Mouse (Mus musculus) urinary bladder, postnatal 25 days (tissue): ENCODE measurements around the gene Hus1b.

ENCODE experiments used
- DNase-seq: peaks from one replicate; pipeline ENCODE4 v3.0.0; 2022; ENCODE audit warnings: low spot score

Gene Hus1b

DNA sequence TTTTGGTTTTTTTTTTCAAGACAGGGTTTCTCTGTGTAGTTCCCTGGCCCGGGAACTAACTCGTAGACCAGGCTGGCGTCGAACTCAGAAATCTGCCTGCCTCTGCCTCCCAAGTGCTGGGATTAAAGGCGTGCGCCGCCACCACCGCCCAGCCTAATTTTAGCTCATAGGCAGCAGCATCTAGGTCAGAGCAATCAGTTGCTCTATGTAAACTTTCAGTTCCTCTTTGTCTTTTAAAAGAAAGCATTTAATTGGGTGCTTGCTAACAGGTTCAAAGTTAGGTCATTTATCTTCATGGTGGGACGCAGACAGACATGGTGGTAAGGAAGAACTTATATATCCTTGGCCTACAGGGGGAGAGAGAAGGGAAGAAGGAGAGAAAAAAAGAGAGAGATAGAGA is 1.6 kb upstream of the Hus1b start:
- DNase-seq: no peak

DNA sequence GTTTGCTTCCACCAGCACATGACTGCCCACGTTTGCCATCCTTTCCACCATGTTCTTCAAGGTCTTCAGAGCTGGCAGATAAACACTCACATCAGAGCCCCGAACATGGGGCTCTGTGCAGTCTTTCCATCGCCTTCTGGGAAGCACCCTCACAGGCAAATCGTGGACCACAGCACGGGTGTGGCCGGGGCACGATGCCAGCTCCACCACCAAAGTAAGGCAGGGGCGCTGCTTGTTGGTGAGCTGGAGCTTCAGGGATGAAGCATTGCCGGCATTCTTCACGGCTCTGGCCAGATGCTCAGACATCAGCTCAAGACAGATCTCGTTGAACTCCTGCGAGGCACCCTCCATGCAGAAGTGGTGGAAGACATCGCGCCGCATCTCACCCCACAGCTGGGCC is 430 bp downstream of the Hus1b start:
- no peak for DNase-seq

DNA sequence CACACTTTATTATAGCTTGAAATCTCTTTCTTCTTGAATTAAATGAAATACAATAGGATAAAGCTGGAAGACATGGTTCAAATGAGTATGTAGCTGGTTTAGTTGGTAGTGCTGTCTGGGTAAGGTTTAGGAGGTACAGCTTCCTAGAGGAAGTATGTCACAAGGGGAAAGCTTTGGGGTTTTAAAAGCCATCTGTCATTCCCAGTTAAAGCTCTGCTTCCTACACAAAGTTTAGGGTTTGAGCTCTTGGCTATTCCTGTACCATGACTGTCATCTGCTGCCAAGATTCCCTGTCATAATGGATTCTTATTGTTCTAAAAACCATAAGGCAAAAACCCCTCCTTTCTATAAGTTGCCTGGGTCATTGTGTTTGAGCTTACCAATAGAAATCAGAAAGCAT is 1.8 kb downstream of the Hus1b start:
- DNase-seq: no peak

DNA sequence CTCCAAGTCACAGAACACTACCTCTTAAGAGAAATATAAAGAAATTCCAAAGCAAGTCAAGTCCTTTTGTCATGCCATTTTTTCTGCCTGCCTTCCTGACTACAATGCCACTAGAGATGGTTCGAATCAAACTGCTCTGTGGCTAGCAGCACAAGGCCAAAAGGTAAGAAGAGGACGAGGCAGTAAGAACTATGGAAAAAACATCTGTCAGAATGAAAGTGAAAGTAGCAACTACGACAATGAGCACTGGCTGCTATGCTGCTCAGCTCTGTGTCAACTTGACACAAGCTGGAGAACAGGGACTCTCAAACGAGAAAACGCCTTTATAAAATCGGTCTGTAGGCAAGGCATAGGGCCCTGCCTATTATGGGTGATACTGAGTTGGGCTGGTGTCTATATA is 14.6 kb downstream of the Hus1b start:
- DNase-seq: no peak

DNA sequence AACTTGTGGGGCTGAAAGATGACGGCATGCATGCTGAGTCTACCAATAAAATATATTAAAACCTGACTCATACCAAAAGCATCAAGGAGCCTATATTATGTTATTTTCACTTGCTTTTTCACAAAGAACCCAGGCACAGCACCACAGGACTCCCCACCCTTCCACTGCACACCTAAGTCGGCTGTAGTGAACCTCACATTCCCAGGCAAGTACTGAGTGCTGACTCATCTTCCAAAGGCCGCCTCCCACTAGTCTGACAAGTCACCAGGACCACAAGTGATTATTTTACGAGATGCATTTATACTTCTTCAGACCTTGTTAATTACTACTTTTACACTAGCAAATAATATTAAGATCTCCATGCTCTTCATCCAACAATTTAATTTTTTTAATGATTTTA is 15.9 kb downstream of the Hus1b start:
- no peak for DNase-seq

DNA sequence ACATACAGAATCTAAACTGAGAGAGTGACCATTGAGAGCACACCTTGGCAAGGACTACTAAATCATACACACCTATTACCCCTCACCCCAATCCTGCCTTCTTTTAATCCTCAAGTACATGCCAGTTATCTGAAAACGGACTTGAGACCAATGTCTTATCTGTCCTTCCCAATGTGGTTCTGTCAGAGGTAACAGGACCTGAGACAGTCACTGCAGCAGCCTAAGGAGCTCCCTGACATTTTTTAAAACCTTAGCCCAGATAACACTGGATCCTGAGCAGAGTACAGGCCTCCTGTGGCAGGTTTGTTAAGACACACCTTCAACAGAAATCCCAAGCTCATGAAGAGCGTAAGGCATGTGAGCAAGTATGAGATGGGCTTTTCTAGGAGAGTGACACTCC is 18.4 kb downstream of the Hus1b start:
- DNase-seq: no peak

DNA sequence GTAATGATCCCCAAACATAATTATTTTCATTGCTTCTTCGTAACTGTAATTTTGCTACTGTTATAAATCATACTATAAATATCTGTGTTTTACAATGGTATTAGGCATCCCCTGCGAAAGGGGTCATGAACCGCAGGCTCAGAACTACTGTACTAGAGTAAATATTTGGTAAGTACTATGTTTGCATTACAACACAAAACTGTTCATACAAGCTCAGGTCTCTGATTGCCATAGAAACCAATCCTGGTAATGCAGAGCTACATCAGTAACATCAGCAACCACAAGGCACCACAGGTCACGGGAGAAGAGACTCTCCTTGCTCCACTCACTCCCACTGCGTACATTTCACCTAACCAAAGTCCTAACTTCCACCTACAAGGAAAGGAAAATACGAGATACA is 23.3 kb downstream of the Hus1b start:
- DNase-seq: no peak

DNA sequence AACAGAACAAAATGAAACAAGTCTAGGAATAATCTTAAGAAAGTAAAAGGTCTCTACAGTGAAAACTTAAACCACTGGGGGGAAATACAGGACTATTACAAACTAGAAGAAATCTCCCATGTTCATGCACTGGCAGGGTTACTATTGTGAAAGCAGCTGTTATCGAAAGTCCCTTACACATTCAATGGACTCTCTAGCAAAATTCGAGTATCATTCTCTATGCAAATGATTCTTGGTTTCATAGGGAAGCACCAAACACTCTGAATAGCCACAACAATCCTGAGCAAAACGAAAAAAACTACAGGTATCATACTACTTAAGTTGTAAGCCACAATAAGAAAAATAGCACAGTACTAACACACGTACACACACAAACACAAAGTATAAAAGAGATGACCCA is 25.6 kb downstream of the Hus1b start:
- DNase-seq: no peak

DNA sequence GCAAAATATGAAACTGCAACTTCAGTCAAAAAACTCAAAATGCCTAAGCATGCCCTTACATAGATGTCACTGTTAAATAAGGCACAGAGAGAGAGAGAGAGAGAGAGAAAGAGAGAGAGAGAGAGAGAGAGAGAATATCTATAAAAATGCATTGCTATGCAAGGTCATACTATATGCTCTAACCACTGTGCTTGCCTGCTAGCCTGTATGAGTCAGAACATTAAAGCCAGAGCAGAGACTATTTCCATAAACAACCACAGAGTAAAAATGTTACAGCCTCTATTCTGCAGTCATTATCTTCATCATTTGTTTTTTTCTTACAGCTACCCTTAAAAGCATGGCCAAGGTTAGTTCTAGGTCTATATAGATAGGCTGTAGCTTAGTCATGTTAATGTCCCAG is 33.8 kb downstream of the Hus1b start:
- no peak for DNase-seq

DNA sequence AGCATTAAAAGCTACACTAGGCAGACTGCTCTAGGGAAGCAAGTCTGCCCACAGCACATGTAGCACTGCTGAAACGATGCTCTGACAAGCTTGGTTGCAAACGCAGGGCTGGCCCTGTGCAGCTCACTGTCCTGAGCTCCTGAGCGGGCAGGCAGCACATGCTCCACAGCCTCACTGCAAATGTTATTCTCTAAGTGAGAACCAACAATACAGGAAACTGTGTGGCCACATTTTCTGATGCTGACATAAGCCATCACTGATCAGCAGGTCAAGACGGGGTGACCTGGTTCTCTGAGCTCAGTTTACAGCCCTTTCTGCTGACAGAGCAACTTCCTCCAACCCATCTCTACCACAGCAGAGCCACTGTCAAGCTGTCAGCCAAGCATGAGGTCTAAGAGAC is 34.5 kb downstream of the Hus1b start:
- no peak for DNase-seq

DNA sequence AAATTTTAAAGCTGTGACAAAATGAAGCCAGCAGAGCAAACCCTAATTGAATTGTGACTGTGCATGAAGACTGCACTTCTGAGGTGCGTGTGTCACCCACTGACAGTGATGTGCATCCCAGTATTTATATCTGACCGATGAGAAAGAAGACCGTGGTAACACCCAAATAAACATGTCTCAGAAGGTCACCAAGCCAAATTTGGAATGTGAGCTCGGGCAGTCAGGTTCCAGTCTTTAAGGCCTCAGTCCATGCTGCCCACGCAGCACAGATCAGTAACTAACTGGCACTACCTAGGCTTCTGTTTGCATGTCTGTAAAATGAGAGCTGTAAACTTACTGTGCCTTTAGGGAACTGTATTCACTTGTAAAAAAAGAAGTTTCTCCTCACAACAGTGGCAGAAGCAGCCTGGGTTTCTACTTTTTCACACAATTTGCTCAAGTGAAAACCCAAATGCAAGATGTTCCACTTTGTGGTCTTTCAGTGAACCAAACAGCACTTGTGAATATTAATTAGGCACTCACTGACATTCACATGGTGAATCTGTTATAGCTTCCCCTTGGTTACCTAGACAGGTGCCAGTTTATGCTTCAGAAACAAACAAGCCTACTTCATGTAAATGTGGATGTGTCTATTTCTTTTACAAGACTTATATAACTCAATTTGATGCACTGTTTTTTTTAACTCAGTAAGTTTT is 35.5 kb downstream of the Hus1b start:
- DNase-seq: no peak

DNA sequence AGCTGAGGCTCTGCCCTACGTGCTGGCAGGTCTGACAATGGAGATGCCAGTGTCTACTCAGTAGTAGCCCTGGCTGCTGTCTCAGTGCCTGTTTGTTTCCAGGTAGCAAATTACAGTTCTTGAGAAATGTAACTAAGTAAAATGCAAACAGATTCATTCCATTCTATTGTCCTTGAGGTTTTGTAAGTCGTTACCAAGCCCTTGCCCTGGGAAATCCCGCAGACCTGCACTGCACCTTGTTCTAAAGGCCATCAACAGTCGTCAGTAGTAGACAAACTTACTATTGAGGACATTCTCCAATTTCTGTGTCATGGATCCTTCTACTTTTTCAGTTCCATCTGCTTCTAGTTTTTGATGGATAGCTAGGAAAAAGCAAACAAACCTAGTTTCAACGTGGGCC is 36.7 kb downstream of the Hus1b start:
- no peak for DNase-seq

DNA sequence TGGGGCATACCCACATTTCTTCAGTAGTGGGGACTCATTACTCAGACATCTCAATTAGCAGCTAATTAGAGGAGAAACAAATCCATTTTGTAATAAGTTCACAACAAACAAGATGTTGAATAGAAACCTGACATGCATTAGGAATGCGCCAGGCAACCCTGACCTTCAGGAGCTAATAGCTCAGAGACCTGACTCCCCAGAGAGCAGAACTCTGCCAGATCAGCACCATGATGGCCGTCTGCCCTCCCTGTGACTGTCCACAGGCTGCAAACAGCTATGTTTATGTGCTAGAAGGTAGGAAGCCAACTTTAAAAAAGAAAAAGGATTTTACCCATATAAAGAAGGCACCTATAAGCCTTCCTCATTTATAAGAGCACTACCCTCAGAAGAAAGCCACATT is 45.3 kb downstream of the Hus1b start:
- DNase-seq: no peak

DNA sequence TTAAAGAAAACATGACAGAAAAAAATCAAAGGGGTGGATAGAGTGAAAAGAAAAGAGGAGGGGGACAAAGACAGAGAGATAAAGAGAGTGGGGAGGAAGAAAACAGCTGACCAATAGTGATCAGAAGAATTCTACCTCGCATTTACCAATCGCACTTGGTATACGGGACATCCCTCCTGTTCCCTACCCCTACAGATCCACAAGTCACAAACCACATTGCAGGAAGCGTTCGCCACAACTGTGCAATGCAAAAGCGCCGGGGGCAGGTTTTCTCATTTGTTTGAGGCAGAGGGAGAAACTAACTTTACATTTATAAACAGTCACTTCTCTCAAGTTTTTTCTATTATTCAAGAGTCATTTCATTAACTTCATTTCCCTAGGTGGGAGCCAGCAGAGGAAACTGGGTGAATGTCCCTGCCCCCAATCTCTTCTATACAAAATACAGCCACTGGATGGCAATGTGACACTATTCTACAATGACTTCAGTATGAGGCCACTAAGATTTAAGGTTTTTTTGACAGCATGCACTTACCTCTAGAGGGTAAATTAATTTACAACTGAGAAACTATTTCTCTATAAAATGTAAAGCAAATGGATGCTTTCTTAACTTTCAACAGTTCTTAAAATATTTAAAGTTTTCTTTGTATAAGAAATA is 46.0 kb downstream of the Hus1b start:
- no peak for DNase-seq
